Mouse (Mus musculus) embryonic fibroblast, embryonic 13.5 days (primary cell): ENCODE measurements around the gene Gpbar1.

Experiments
- CTCF ChIP-seq: IDR thresholded peaks from 2 replicates; pipeline ENCODE4 v1.5.1; 2011; ENCODE audit warnings: mild to moderate bottlenecking, control low read depth, low read length, moderate library complexity, borderline replicate concordance; ENCODE audit not compliant: insufficient read depth
- POLR2A ChIP-seq: IDR thresholded peaks from 2 replicates; pipeline ENCODE4 v1.6.1; 2011; ENCODE audit warnings: low read depth, mild to moderate bottlenecking, control low read depth, low read length, moderate library complexity

DNA sequence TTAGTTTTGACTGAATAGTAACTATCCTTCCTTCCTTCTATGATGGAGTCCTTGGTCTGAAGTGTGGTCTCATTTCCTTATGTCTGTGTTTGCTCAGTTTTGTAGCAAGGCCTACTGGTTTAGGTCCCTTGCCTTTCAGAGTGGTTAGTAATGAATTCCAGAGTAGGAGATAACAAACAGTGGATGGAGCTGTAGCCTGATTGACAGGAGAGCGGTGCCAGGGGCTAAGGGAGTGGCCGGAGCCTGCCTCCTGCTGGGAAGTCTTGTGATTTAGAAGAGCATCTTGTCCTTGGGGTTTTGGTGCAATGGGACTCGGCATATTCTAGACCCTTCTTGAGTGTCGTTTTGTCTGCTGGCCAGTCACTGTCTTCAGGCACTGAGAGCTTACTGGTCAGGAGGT is 21.6 kb upstream of the Gpbar1 start:
- TF ChIP-seq CTCF (no peak), POLR2A (no peak)
